8 mouse cellular contexts compared by ENCODE assay signal in genomic region chr10:67646659-67647559, GRCm38 (mm10).
A peak's percentile ranks its signal among the peaks of the same experiment; 100 is the strongest.
DNase-seq lines count a peak whose midpoint lies in the region; ATAC-seq and TF ChIP-seq lines count a peak whose summit lies in the region.

No protein-coding gene starts in this region.

- 9% methylated on average over 14 of the region's 14 CpGs for WGBS in forebrain, embryonic 12.5 days
- 8% methylated on average over 14 of the region's 14 CpGs for WGBS in limb, embryonic 11.5 days
- 13% methylated on average over 14 of the region's 14 CpGs for WGBS in cerebellum, adult 2 months

- intact Hi-C loops in gastrocnemius, postnatal 36 days (cut with DNase I), result no loop called here

- H3K4me3 ChIP-seq in CH12.LX (replicated peaks in 1 of 3; ENCODE audit: low read depth in 2 of 3, low read length in 2 of 3, poor library complexity in 1 of 3), result peak overlapping the region; percentile 52 to 77 (median 60)
- 0 out of 2 replicates have a peak overlapping the region, but pooled peaks have one; percentile 1 for H3K4me3 ChIP-seq in forebrain, embryonic 12.5 days (replicated peaks)
- H3K4me3 ChIP-seq in limb, embryonic 11.5 days (ENCODE audit: low read depth, low read length), result no peak overlapping the region
- no peak overlapping the region for H3K4me3 ChIP-seq in cerebellum, adult 2 months (replicated peaks; ENCODE audit: insufficient read depth, low read depth, low read length)

- no peak for TF ChIP-seq RAD21 in CH12.LX (IDR thresholded peaks at IDR 0.05; ENCODE audit: low read depth, low read length)

- no peak for TF ChIP-seq CTCF in CH12.LX (conservative IDR thresholded peaks at IDR 0.05 in 1 of 2, IDR thresholded peaks at IDR 0.05 in 1 of 2; ENCODE audit: low read depth in 2 of 2, low read length in 2 of 2)
- TF ChIP-seq CTCF in cerebellum, adult 2 months (IDR thresholded peaks at IDR 0.05; ENCODE audit: borderline replicate concordance, insufficient read depth, low read depth, low read length), result no peak

- dilution Hi-C loops in CH12.LX (cut with MboI; ENCODE audit: extremely low pct_ligation_motif_present, extremely low pct_unique_long_range_greater_than_20kb, low sequenced_read_pairs), result no loop called here

- peak overlapping the region; percentile 62 for H3K4me2 ChIP-seq in CH12.LX (ENCODE audit: insufficient read depth, low read depth, poor library complexity, severe bottlenecking)
- peak overlapping the region; percentile 36 for H3K4me2 ChIP-seq in forebrain, embryonic 12.5 days
- peak overlapping the region; percentile 39 for H3K4me2 ChIP-seq in limb, embryonic 11.5 days (ENCODE audit: low read depth, severe bottlenecking)

- H3K27me3 ChIP-seq in CH12.LX (replicated peaks), result no peaks in the 10 kb centered on the region
- H3K27me3 ChIP-seq in forebrain, embryonic 12.5 days, result peaks cover 27% of the 10 kb centered on the region
- no peaks in the 10 kb centered on the region for H3K27me3 ChIP-seq in limb, embryonic 11.5 days (ENCODE audit: control insufficient read depth, insufficient read depth, low read length)
- H3K27me3 ChIP-seq in cerebellum, adult 2 months (ENCODE audit: control insufficient read depth, insufficient read depth, low read length), result no peaks in the 10 kb centered on the region

- H3K36me3 ChIP-seq in CH12.LX (replicated peaks in 1 of 2; ENCODE audit: control insufficient read depth in 1 of 2, insufficient read depth in 1 of 2, low read length in 1 of 2), result peaks cover 0 to 4% of the 10 kb centered on the region in 2 experiments
- H3K36me3 ChIP-seq in forebrain, embryonic 12.5 days (replicated peaks), result no peaks in the 10 kb centered on the region
- H3K36me3 ChIP-seq in limb, embryonic 11.5 days (ENCODE audit: control insufficient read depth, insufficient read depth, low read length), result no peaks in the 10 kb centered on the region

- H3K9me3 ChIP-seq in CH12.LX (replicated peaks; ENCODE audit: low read length), result no peaks in the 10 kb centered on the region
- no peaks in the 10 kb centered on the region for H3K9me3 ChIP-seq in forebrain, embryonic 12.5 days
- no peaks in the 10 kb centered on the region for H3K9me3 ChIP-seq in limb, embryonic 11.5 days (ENCODE audit: control insufficient read depth, low read length)

- H3K9ac ChIP-seq in CH12.LX (ENCODE audit: insufficient read depth, low read depth), result peak overlapping the region; percentile 66
- H3K9ac ChIP-seq in forebrain, embryonic 12.5 days, result no peak overlapping the region
- no peak overlapping the region for H3K9ac ChIP-seq in limb, embryonic 11.5 days (ENCODE audit: low read length)

- peak; percentile 14 for DNase-seq in gastrocnemius, adult 18-20 months (ENCODE audit: low spot score)
- DNase-seq in gastrocnemius, postnatal 36 days, result no peak
- DNase-seq in CH12.LX (ENCODE audit: extremely low read depth), result peak; percentile 76
- no peak for DNase-seq in limb, embryonic 11.5 days (ENCODE audit: low spot score)
- peak; percentile 38 to 45 for DNase-seq in natural killer cell, adult 2 months (ENCODE audit: low spot score in 2 of 2)
- DNase-seq in cerebellum, adult 2 months, result no peak
- no peak for DNase-seq in ovary, postnatal 14 days (ENCODE audit: low spot score)

- no peaks in the 10 kb centered on the region for H3K79me2 ChIP-seq in CH12.LX (replicated peaks; ENCODE audit: control insufficient read depth, extremely low read depth, insufficient read depth, poor library complexity, severe bottlenecking)

- TF ChIP-seq POLR2A in CH12.LX (IDR thresholded peaks at IDR 0.05; ENCODE audit: low read depth, low read length), result peak; percentile 67
- no peak for TF ChIP-seq POLR2A in cerebellum, adult 2 months (IDR thresholded peaks at IDR 0.05; ENCODE audit: borderline replicate concordance, insufficient read depth, low read length)

- H3K4me1 ChIP-seq in CH12.LX (ENCODE audit: control insufficient read depth in 1 of 2, insufficient read depth in 2 of 2), result peaks cover 9 to 46% of the 10 kb centered on the region in 2 experiments
- peaks cover 10% of the 10 kb centered on the region for H3K4me1 ChIP-seq in forebrain, embryonic 12.5 days
- peaks cover 4% of the 10 kb centered on the region; the same call in 1 of the 2 replicates for H3K4me1 ChIP-seq in limb, embryonic 11.5 days (ENCODE audit: control insufficient read depth, insufficient read depth, low read length)
- H3K4me1 ChIP-seq in cerebellum, adult 2 months (ENCODE audit: control insufficient read depth, insufficient read depth, low read length), result no peaks in the 10 kb centered on the region

- in situ Hi-C loops in CH12.LX (cut with MboI; ENCODE audit: low pct_ligation_motif_present, low pct_unique_long_range_greater_than_20kb, low sequenced_read_pairs), result loop anchor here (10.0 kb wide), 1 partner anchor 102 kb away; the partner anchor contains the start of gene Ado

- ATAC-seq in forebrain, embryonic 12.5 days (ENCODE audit: low FRiP score), result peak; percentile 51; the same call in 1 of the 2 replicates
- no peak for ATAC-seq in limb, embryonic 11.5 days (ENCODE audit: insufficient number of reproducible peaks, low FRiP score, low TSS enrichment, low read depth)

- peak; percentile 24; the same call in 1 of the 2 replicates for TF ChIP-seq EP300 in CH12.LX (IDR thresholded peaks at IDR 0.05; ENCODE audit: low read length)

- peak overlapping the region; percentile 34; the same call in 1 of the 2 replicates for H3K27ac ChIP-seq in CH12.LX (ENCODE audit: insufficient read depth, low read depth)
- H3K27ac ChIP-seq in forebrain, embryonic 12.5 days, result no peak overlapping the region
- H3K27ac ChIP-seq in limb, embryonic 11.5 days (replicated peaks; ENCODE audit: low read depth, low read length), result no peak overlapping the region
- H3K27ac ChIP-seq in cerebellum, adult 2 months (ENCODE audit: insufficient read depth, low read length), result no peak overlapping the region

TF ChIP-seq in CH12.LX, 34 proteins besides CTCF, POLR2A, EP300 and RAD21:
- TF ChIP-seq JUND (conservative IDR thresholded peaks at IDR 0.05; ENCODE audit: low read depth, low read length) (no peak), HCFC1 (IDR thresholded peaks at IDR 0.05; ENCODE audit: low read depth, low read length) (peak; percentile 49), GABPA (IDR thresholded peaks at IDR 0.05; ENCODE audit: insufficient replicate concordance, low read depth, low read length) (no peak), BHLHE40 (IDR thresholded peaks at IDR 0.05; ENCODE audit: low read depth, low read length) (0 out of 2 replicates have a peak, but pooled peaks have one; percentile 11), MEF2A (IDR thresholded peaks at IDR 0.05; ENCODE audit: borderline replicate concordance, low read depth, low read length) (no peak), ZNF384 (IDR thresholded peaks at IDR 0.05; ENCODE audit: low read depth, low read length) (peak; percentile 51; the same call in 1 of the 2 replicates), NELFE (IDR thresholded peaks at IDR 0.05; ENCODE audit: low read depth, low read length) (peak; percentile 70), JUN (IDR thresholded peaks at IDR 0.05; ENCODE audit: insufficient read depth, low read depth, low read length) (no peak), RCOR1 (conservative IDR thresholded peaks at IDR 0.05; ENCODE audit: low read depth, low read length) (no peak), CHD2 (IDR thresholded peaks at IDR 0.05; ENCODE audit: low read length) (no peak; the same call in 1 of the 2 replicates), MAFK (IDR thresholded peaks at IDR 0.05; ENCODE audit: insufficient replicate concordance, low read length) (peak; percentile 51; the same call in 1 of the 2 replicates), TBP (conservative IDR thresholded peaks at IDR 0.05; ENCODE audit: low read depth, low read length) (peak; percentile 89), TCF12 (IDR thresholded peaks at IDR 0.05; ENCODE audit: low read depth, low read length) (peak; percentile 54; the same call in 1 of the 2 replicates), USF2 (conservative IDR thresholded peaks at IDR 0.05; ENCODE audit: low read depth, low read length) (no peak), ETS1 (conservative IDR thresholded peaks at IDR 0.05; ENCODE audit: low read depth, low read length) (peak; percentile 11; the same call in 1 of the 2 replicates), CHD1 (IDR thresholded peaks at IDR 0.05; ENCODE audit: low read depth, low read length) (no peak), USF1 (IDR thresholded peaks at IDR 0.05; ENCODE audit: low read depth, low read length) (no peak), E2F4 (IDR thresholded peaks at IDR 0.05; ENCODE audit: insufficient replicate concordance, low read depth, low read length) (no peak)

Comparison
In these comparisons a context has a peak if more than half of its experiments do, and no peak if none do; other contexts are left out.
1. DNase-seq: peak in gastrocnemius, adult 18-20 months (single experiment), CH12.LX (single experiment) and natural killer cell, adult 2 months (2 of 2); none in gastrocnemius, postnatal 36 days (0 of 2), limb, embryonic 11.5 days (single experiment), cerebellum, adult 2 months (0 of 2) and ovary, postnatal 14 days (single experiment).
2. H3K4me3 ChIP-seq: peak in CH12.LX (3 of 3) and forebrain, embryonic 12.5 days (single experiment); none in limb, embryonic 11.5 days (single experiment) and cerebellum, adult 2 months (single experiment).
3. Peak in every context shown above with its lines, with median percentiles within 50 percentile points of each other: H3K4me2 ChIP-seq.